Mouse (Mus musculus) intestine, postnatal 0 days (tissue): ENCODE results near the gene Kcnma1. TPM values are rescaled to one million over a fixed set of nuclear protein-coding genes. Genes with fewer than 3 reads are reported as not detected.

ENCODE experiments used
- ATAC-seq: fragments of 200-750 bp; cut with Nextera tagmentation; 2 replicates; pipeline ENCODE4 v1.8.0; 2017; ENCODE audit warnings: mild to moderate bottlenecking, moderate TSS enrichment, moderate library complexity
- H3K27ac ChIP-seq: fragments of 300-500 bp; sonication (generic); 2 replicates; pipeline ENCODE4 v1.5.1; 2014; ENCODE audit warnings: mild to moderate bottlenecking, low read depth, low read length, moderate library complexity
- H3K27me3 ChIP-seq: fragments of 300-500 bp; sonication (generic); replicated peaks from 2 replicates; pipeline ENCODE4 v1.6.1; 2014; ENCODE audit warnings: low read length, mixed read lengths; ENCODE audit not compliant: control insufficient read depth, insufficient read depth
- H3K36me3 ChIP-seq: fragments of 300-500 bp; sonication (generic); 2 replicates; pipeline ENCODE4 v1.6.1; 2014; ENCODE audit warnings: mild to moderate bottlenecking, moderate library complexity; ENCODE audit not compliant: control insufficient read depth, insufficient read depth
- H3K4me1 ChIP-seq: fragments of 300-500 bp; sonication (generic); replicated peaks from 2 replicates; pipeline ENCODE4 v1.6.1; 2014; ENCODE audit warnings: antibody characterized with exemption, low read length, mixed read lengths; ENCODE audit not compliant: control insufficient read depth, insufficient read depth
- H3K4me2 ChIP-seq: fragments of 300-500 bp; sonication (generic); replicated peaks from 2 replicates; pipeline ENCODE4 v1.6.1; 2014; ENCODE audit warnings: low read depth, mild to moderate bottlenecking, moderate library complexity
- H3K4me3 ChIP-seq: fragments of 300-500 bp; sonication (generic); 2 replicates; pipeline ENCODE4 v1.5.1; 2014; ENCODE audit warnings: low read depth, low read length
- H3K9ac ChIP-seq: fragments of 300-500 bp; sonication (generic); 2 replicates; pipeline ENCODE4 v1.6.1; 2014; ENCODE audit warnings: mild to moderate bottlenecking, low read depth, low read length
- H3K9me3 ChIP-seq: fragments of 300-500 bp; sonication (generic); 2 replicates; pipeline ENCODE4 v1.6.1; 2016; ENCODE audit warnings: mixed run types; ENCODE audit not compliant: control insufficient read depth
- CTCF ChIP-seq: sonication (generic); IDR thresholded peaks from 2 replicates; pipeline ENCODE4 v1.5.1; 2016; ENCODE audit warnings: low read depth, mild to moderate bottlenecking, control low read depth, antibody characterized with exemption, moderate library complexity
- WGBS: fragments of 180-500 bp; shearing (Covaris S2); extraction: QIAGEN DNeasy Blood & Tissue Kit; methylation state at CpG from one replicate; pipeline ENCODE4 v1.1.7; 2014; 5-methylcytosine and 5-hydroxymethylcytosine counted together
- polyA plus RNA-seq: library from polyadenylated mRNA; unstranded; fragments of >200 nt; fragmentation: Nextera tagmentation; extraction: Ambion mirVana; gene quantifications from 2 replicates; pipeline ENCODE4 v1.2.1, GENCODE M21; 2015

The Kcnma1 gene
- polyA plus RNA-seq, 1 experiment from 2014 or later: 6.7 TPM

DNA sequence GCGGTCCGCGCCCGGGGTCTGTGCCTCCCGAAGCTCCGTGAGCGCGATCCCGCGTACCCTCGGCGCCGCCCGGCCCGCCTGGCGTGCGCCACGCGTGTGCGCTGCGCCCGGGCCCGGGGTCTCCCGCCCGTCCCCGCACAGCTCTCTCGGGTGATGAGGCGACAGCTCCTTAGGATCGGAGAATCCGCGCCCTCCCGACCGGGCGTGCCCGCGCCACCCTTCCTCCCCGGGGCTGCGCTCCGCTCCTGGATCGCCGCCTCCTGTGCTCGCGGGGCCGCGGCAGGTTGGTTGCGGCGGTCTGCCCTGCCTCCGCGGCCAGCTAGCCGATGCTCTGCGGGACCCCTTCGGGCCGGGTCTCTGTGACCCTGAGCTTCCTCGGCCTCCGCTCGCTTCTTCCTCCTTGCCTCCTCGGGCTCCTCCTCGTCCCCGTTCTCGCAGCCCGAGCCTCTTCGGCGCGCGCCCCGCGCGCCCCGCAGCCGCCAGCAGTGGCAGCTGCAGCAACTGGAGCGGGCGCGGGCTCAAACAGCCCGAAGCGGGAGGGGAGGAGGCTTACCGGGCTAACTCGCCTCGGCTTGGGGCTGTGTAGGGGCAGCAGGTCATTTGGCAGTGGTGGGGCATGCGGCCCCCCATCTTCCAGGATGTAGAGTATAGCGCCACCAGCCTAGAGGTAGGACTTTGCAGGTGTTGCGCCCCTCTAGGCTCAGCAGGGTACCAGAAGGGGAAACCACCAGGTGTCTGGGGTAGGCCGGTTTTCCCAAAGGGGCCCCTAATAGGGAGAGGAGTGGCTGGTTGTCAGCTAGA is 9.6 kb downstream of the Kcnma1 start:
- Histone ChIP-seq H3K4me1 (no peaks in the 10 kb centered on the region), H3K4me2 (peak overlapping the region; percentile 90), H3K27ac (peak overlapping the region; percentile 46), H3K4me3 (peak overlapping the region; percentile 64), H3K9ac (peak overlapping the region; percentile 37), H3K27me3 (peaks cover 49% of the 10 kb centered on the region), H3K36me3 (no peaks in the 10 kb centered on the region), H3K9me3 (no peaks in the 10 kb centered on the region)
- peak; percentile 53 for TF ChIP-seq CTCF
- WGBS: under 1% methylated on average over 72 of the region's 82 CpGs
- ATAC-seq: 0 out of 2 replicates have a peak, but pooled peaks have one; percentile 41

DNA sequence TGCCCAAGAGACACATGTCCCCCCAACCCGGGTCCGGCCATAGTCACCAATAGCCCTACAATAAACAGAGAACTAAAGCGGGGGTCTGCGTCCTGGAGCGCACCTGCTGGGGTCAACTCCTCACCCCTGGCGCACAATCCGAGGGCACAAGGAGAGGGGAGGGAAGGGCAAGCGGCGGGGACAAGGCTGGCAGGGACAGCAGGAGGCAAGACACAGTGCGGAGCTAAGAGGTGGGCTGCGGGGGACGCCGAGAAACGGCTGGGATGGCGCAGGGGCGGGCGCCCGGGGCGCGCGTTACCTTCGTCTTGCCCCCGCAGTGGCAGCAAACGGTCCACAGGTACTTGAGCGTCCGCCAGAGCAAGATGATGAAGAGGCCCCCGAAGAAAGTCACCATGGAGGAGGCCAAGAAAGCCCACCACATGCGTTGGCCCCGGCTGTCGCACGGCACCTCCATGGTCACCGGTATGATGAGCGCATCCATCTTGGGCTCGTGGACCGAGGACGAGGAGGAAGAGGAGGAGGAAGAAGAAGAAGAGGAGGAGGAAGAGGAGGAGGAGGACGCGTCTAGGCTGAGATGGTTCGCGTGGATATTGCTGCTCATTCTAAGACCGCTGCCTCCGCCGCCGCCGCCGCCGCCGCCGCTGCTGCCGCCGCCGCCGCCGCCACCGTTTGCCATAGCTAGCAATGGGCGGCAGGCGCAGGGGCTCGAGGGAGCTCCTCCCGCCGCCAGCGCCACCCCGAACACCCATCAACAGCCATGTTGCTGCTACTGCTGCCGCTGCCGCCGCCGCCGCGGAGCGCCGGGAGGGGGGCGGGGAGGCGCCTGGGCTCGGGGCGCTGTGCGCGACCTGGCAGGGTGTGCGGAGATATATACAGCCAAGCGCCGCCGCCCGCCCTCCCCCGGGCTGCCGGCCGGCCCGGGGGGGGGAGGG is 10.6 kb downstream of the Kcnma1 start:
- H3K4me2 ChIP-seq: peak overlapping the region; percentile 90
- H3K27me3 ChIP-seq: peaks cover 49% of the 10 kb centered on the region
- WGBS: under 1% methylated on average over 63 of the region's 85 CpGs
- peak overlapping the region; percentile 46; the same call in 1 of the 2 replicates for H3K27ac ChIP-seq
- ATAC-seq: no peak
- no peaks in the 10 kb centered on the region for H3K36me3 ChIP-seq
- peak overlapping the region; percentile 64 for H3K4me3 ChIP-seq
- no peak; the same call in 1 of the 2 replicates for TF ChIP-seq CTCF
- no peaks in the 10 kb centered on the region for H3K4me1 ChIP-seq
- peak overlapping the region; percentile 37; the same call in 1 of the 2 replicates for H3K9ac ChIP-seq
- no peaks in the 10 kb centered on the region for H3K9me3 ChIP-seq

DNA sequence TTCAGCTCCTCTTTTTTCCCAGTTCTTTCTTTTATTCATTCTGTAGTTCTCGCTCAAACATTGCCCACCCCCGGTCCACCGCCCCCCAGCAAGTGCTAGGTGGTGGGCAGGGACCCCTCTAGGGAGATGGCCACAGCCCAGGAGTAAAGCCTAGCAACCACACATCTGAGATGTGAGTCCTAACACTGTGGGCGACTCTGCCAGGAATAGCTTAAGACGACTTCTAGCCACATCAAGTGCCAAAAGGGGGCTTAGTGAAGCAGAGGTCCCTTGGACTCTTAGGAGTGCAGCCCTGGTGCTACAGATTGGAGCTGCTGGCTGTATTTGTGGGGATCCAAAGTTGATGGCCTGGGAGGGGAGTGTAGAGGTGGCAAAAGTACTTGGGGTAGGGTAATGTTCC is 11.6 kb downstream of the Kcnma1 start:
- ATAC-seq: no peak
- Histone ChIP-seq H3K4me3 (0 out of 2 replicates have a peak overlapping the region, but pooled peaks have one; percentile 64), H3K27ac (no peak overlapping the region), H3K36me3 (no peaks in the 10 kb centered on the region), H3K4me2 (peak overlapping the region; percentile 90; the same call in 1 of the 2 replicates), H3K9ac (no peak overlapping the region), H3K9me3 (no peaks in the 10 kb centered on the region), H3K4me1 (no peaks in the 10 kb centered on the region), H3K27me3 (peaks cover 49% of the 10 kb centered on the region)
- 49% methylated on average over 5 of the region's 5 CpGs for WGBS
- TF ChIP-seq CTCF: no peak

DNA sequence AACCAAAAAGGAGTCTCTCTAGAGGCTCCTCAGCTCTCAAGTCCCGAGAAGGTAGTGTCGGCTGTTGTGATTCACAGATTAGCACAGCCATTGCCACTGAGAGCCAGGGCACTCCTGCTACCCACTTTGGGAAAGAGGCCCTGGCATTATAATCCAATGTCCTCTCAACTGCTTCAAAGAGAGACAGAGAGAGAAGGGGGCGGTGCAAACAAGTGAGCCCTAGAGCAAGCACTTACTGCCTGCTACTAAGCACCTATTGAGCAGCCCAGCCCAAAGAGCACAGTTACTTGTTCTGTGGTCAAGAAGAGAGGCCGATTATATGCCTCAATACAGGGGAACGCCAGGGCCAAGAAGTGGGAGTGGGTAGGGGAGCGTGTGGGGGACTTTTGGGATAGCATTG is 16.4 kb downstream of the Kcnma1 start:
- Histone ChIP-seq H3K27ac (no peak overlapping the region), H3K36me3 (no peaks in the 10 kb centered on the region), H3K4me2 (no peak overlapping the region), H3K4me1 (no peaks in the 10 kb centered on the region), H3K27me3 (peaks cover 9% of the 10 kb centered on the region), H3K9me3 (no peaks in the 10 kb centered on the region), H3K4me3 (no peak overlapping the region), H3K9ac (no peak overlapping the region)
- TF ChIP-seq CTCF: no peak
- 85% methylated on average over 6 of the region's 6 CpGs for whole genome bisulfite sequencing
- no peak for ATAC-seq

DNA sequence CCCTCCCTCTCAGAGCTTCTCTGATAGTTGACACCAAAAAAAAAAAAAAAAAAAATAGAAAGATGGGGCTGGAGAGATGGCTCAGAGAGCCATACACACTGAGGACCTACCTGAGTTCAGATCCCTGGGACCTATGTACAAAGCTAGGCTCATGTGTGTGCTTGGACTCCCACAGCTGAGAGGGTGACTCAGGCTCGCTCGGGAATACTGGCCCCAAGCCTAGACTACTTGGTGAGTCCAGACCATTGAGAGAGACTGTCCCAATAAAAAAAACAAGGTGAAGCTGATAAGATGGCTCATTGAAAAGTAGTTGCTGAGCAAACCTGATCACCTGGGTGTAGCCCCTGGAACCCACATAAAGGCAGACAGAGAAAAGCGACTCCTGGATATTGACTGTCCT is 18.5 kb downstream of the Kcnma1 start:
- H3K4me1 ChIP-seq: no peaks in the 10 kb centered on the region
- H3K4me2 ChIP-seq: no peak overlapping the region
- TF ChIP-seq CTCF: no peak
- WGBS: 75% methylated on average over 3 of the region's 3 CpGs
- no peak overlapping the region for H3K27ac ChIP-seq
- H3K4me3 ChIP-seq: no peak overlapping the region
- H3K9ac ChIP-seq: no peak overlapping the region
- H3K27me3 ChIP-seq: no peaks in the 10 kb centered on the region
- no peak for ATAC-seq
- H3K36me3 ChIP-seq: no peaks in the 10 kb centered on the region
- no peaks in the 10 kb centered on the region for H3K9me3 ChIP-seq

DNA sequence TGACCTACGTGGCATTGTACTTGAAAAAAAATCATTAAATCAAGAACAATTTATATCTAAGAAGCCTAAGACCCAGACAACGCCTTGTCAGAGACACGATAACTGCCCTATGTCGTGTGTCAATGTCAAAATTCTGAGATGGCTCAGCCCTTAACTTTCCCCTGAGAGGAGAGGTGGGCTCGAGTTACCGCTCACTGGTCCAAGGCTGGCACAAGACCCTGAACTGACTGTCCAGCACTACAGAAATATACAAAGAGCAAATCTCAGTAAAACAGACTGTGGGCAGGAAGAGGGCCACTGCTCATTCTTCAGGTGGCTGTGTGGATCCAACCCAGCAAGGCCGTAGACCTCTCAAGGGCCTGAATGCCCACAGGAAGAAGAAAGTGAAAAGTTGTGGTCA is 23.4 kb downstream of the Kcnma1 start:
- Histone ChIP-seq H3K27ac (no peak overlapping the region), H3K4me1 (no peaks in the 10 kb centered on the region), H3K9ac (no peak overlapping the region), H3K9me3 (no peaks in the 10 kb centered on the region), H3K4me2 (no peak overlapping the region), H3K36me3 (no peaks in the 10 kb centered on the region), H3K4me3 (no peak overlapping the region), H3K27me3 (no peaks in the 10 kb centered on the region)
- ATAC-seq: no peak
- 85% methylated on average over 7 of the region's 7 CpGs for WGBS
- no peak for TF ChIP-seq CTCF
